Mouse (Mus musculus) C2C12 (cell line): ENCODE results near the gene Cort.

Experiments used
- CTCF ChIP-seq: IDR thresholded peaks from one replicate; pipeline ENCODE4 v1.5.1; 2011; ENCODE audit not compliant: control insufficient read depth, insufficient read depth, insufficient read length
- MAX ChIP-seq: IDR thresholded peaks from one replicate; pipeline ENCODE4 v1.6.1; 2011; ENCODE audit warnings: mild to moderate bottlenecking, control low read depth
- MYOG ChIP-seq: IDR thresholded peaks from one replicate; pipeline ENCODE4 v1.6.1; 2011; ENCODE audit not compliant: control insufficient read depth, insufficient read length; ENCODE audit errors: extremely low read depth

DNA sequence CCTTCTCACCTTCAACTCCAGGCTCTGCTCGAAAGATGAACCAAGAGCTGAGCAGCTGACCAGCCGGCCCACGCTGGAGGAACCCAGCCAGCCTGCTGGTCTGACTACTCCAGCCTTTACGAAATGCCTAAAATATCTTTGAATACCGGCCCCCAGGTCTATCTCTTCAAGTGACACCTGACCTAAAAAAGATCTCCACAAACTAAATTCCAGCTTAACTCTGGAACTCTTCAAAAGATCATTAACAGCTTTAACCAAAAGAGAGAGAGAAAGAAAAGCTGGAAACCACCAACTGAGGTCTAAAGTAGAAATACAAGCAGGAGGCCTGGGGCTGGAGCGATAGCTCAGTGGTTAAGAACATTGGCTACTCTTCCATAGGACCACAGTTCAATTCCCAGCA is 46.9 kb downstream of the Cort start:
- TF ChIP-seq CTCF (no peak), MAX (no peak), MYOG (no peak)
